Mouse (Mus musculus): ENCODE measurements around the gene Pde6h.

Gene Pde6h

DNA sequence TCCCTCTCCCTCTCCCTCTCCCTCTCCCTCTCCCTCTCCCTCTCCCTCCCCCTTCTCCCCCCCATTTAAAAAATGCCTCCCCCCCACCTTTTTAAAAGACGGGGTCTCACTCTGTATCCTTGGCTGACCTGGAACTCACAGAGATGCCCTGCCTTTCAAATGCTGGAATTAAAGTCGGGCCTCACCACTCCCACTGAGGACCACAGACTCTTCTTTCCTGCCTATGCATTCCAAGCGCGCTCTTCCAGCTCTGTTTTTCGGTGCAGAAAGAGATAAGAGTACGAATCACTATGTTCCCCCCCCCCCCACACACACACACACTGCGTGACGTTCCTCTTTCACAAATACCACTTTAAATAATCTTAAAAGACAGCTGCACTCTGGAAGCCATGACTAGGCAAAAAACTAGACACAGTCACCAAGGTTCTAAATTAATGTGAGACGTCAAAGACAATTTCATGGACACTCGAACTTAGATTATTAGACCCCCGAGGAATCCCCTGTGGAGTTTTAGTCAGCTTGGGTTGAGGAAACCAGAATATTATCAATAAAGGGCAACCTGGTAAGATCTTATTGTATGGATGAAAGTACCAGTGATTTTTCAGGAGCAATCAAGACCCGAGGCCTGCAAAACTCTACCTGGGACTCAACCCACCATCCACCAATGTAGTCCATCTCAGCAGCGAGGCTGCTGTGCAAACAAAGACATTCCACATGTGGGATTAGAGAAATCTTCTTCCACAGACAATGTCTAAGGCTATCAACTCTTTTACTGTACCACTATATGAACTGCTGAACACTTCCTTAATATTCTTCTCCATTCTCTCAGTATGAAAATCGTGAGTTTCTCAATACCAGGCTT is 15.9 kb downstream of the Pde6h start:
- intact Hi-C loops (cut with DNase I), result no loop called here

DNA sequence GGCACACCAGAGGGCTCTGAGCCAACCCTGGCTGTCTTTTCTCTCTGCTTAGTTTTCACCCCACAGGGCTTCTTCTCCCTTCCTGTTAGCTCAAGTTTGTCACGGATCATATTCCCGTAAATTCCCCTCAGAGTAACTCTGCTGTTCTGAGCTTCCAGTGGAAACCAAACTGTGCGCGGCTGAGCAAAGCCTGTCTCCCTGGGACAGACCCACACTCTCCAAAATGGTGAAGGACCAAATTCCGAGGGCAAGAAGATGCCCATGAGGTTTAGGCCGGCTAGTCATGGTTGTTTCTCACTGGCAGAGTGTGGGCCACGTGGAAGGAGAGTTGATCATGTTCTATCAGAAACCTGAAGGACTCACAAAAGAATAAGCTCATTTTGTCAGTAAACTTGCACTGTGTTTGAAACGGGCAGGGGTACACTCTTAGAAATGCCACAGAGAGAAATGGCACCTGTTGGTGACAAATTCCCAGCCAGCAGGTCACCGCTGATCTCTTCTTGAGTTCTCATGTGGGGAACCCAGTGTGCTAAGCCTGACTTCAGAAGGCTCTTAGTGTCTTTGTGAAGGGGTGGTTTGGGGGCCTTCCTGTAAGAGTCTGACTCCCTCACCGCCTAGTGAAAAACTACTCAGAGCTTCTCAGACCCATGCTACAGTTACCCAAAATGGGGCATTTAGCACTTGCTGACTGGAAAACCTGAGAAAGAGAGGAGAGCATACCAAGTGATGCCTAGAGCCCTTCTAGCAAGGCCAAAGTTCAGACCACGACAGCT is 16.7 kb downstream of the Pde6h start:
- intact Hi-C loops (cut with DNase I), result no loop called here

DNA sequence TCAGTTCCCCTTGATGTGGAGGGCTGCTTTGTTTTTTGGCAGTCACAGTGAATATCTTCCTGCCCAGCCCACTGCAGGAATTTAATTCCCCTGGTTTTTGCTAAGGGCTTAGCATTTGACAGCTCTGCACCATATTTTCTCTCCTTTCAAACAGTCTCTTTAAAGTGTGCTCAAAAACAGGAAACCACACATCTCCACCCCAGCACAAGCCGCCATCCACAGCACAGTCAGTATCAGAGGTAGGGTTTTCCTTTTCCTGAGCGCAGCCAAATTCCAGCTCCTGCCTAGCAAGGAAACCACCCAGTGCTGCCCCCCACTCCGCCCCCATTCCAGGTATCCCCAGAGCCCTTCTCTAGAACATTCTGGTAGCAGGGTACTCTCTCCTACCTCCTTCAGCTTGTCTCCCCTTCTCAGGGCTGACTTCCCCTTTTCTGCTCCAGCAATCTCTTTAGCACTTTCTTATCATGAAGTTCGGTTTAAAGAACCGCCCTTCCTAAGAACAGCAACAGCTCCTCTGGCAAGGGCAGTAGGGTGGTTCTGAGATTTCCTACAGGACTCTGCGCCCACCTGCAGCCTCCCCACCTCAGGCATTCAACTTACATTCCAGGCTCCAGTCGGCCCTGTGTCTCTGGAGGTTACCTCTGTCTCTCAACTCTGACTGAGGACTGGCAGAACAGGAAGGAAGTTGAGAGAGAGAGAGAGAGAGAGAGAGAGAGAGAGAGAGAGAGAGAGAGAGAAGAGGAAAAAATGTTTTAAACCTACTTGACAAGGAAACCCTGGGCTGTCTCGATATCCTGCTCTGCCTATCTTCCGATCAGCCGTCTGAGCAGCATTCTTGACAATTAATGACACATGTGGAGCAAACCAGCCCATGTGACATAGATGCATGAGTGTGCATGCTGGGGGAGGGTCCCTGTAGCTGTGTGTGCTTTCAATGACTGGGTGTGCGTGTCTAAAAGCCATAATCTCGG is 17.7 kb downstream of the Pde6h start, which contains the start of gene Arhgdib:
Arhgdib (minus strand) TSS at position 849 of the 971 bp plus-strand sequence.
- intact Hi-C loops (cut with DNase I), result no loop called here

DNA sequence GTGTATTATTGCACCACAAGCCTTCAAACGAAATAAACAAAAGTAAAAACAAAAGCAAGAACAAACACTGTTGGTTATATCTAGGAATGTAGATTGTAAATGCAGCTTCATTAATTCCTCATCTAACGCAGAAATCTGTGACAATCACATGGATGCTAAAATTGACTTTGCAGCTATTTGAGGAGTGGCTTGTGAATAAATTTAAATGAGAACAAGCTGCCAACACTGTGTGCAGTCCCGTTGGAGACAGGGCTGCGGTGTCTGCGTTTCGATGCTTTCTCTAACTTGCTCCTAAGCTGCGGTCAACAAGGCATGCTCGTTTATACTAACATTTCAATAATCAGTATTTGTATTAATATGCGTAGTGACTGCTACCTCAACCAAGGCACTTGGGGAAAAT is 18.6 kb downstream of the Pde6h start:
- intact Hi-C loops (cut with DNase I), result no loop called here

DNA sequence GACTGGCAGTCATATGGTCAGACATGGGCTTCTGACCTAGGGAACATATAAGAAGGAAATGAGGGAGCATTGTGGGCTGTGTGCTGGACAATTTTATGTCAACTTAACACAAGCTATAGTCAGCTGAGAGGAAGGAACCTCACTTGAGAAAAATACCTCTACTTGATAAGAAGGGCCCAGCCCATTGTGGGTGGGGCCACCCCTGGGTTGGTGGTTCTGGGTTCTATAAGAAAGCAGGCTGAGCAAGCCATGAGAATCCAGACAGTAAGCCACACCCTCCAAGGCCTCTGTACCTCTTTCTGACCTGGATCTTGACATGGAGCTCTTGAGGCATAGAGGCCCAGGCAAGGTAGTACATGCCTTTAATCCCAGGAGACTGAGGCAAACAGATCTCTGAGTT is 19.8 kb downstream of the Pde6h start:
- intact Hi-C loops (cut with DNase I), result no loop called here

DNA sequence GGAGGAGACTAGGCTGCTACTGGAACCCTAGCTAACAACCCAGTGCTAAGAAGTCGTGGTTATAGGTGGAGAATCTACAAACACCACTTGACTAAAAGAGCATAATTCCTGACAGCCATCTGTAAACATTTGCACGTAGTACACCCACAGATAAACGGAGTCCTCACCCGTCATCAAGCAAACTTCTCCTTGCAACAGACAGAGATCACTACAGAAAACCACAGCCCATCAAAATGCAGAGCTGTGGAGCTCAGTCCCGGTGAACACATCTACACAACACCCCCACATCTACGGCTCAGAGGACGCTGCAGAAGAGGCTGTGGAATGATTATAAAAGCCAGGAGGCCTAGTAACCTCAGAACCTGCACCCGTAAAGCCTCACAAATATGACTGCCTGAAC is 20.9 kb downstream of the Pde6h start:
- intact Hi-C loops (cut with DNase I), result no loop called here

DNA sequence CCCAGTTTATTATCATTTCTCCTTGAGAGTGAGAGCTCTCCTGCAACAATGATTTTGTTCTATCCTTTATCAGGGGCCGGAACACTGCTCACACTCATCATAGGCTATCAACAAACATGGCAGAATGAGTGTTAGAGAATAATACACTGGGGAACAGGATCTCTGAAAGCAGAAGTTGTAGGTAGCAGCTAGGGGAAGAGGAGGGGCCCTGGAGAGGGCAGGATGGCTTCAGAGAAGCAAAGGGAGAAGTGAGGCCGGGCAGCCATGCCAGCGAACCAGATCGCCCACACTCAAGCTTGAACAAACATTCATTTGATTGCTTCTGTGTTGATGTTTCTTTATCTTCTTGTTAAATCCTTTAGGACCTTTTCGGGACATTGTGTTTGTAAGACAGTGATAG is 22.6 kb downstream of the Pde6h start:
- intact Hi-C loops (cut with DNase I), result no loop called here

DNA sequence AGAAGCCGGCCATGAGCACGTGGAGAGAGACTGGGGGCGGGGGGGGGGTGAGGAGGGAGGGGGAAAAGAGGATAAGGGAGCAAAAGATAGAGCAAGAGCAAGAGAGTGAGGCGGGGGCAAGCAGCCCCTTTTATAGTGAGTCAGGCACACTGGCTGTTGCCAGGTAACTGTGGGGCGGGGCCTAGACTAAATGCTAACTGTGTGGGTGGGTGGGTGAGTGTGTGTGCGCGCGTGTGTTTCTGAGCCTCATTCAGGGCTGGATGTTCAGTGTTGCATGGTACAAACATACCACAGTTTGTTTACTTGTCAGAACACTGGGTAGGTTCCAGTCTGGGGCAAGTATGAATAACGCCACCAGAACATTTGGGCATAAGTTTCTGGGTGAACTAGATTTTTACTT is 23.3 kb downstream of the Pde6h start:
- intact Hi-C loops (cut with DNase I), result no loop called here

DNA sequence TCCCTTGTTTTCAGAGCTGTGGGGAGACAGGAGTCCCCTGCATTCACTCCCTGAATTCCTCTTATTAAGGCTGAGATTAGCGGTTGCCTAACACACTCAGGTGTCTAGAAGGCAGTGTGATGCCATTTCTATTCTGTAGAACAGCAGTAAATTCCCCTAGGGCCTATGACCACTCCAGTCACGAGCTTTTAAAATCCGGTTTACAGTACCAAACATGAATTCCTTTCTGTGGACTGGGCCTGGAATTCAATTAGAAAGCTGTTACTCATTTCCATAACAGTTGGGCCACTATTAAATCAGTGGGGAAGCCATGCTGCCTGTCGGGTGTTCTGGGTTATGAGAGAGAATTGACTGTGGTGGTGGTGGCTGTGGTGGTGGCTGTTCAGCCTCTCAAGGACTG is 24.1 kb downstream of the Pde6h start:
- intact Hi-C loops (cut with DNase I), result no loop called here

DNA sequence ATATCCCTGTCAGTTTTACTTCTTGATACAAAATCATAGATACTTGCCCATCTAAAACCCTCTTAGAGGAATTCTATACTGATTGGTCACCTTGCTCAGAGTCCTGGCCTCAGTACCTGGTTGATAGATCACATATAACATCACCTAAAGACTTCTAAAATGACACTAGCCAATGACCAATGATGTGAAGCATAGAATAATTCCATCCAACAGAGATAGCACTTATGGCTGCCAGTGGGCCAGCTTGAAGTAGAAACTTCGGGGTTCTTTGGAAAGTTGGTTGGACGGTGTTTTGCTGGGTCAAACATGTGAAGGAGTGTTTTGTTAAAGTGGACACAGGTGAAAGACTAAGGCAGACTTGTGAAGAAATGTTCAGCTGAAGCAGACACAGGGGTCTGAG is 26.5 kb downstream of the Pde6h start:
- intact Hi-C loops (cut with DNase I), result no loop called here

DNA sequence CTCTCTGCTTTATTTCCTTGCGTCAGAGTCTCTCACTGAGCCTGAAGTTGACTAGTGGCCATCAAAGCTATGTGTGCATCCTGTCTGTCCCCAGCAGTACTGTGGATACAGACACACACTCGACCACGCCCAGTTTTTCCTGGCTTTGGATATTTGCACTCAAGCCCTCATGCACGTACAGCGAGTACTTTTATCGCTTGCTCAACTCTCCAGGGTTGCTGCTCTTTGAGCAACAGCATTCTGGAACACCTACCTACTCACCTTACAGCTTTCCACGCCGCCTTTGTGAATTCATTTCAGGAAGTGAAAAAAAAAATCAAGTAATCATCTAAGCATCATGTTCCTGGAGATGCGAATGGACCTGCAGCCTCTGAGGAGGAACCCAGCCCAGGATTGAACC is 29.3 kb downstream of the Pde6h start:
- intact Hi-C loops (cut with DNase I), result no loop called here

DNA sequence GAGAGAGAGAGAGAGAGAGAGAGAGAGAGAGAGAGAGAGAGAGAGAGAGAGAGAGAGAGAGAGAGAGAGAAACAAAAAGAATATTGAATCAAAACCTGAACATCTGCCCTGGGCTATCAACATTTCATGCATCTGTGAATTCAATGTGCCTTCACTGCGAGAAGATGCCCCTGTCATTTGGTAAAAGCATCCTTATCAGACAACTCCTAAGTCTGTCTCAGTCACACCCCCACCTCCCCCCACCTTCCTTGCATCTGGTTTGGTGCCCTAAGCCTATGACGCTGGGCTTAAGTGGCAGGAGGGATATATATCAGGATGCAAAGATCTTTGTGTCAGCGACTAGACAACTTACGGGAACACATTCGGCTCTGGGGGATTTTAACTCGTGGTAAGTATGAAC is 30.6 kb downstream of the Pde6h start:
- intact Hi-C loops (cut with DNase I), result no loop called here

DNA sequence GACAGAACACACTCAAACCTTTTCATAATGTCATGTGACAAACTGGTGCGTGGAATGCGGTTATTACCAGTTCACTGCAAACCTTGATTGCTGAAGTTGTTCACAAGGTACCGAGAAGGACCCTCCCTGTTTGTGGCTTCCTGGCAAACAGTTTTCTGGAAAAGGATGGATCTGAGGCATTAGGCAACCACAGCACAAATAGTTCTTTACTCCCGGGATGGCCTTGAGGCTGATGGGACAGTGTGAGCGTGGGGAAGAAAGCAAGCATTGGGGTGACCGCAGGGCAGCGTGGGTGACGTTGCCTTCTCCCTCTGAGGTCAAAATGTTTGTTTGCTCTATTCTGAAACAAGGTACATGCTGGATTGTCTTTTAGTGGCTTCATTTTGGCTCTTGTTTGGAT is 31.1 kb downstream of the Pde6h start:
- intact Hi-C loops (cut with DNase I), result no loop called here

DNA sequence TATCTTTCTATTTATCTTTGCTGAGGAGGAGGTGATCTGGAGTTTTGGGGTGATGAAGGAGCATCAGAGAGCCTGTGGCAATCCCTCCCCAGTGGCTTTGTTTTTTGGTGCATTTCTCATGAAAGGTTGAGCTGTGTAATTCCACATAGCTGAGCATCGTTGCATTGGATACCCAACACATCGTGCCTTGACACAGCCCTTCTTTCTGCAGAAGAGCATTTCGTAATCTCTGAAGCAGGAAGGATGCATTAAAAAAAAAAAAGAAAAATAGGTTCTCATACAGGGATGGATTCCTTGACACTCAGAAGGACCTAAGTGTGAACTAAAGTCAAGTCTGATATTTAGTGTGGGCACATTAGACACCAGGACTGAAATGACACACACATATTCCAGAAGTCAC is 31.6 kb downstream of the Pde6h start:
- intact Hi-C loops (cut with DNase I), result no loop called here

DNA sequence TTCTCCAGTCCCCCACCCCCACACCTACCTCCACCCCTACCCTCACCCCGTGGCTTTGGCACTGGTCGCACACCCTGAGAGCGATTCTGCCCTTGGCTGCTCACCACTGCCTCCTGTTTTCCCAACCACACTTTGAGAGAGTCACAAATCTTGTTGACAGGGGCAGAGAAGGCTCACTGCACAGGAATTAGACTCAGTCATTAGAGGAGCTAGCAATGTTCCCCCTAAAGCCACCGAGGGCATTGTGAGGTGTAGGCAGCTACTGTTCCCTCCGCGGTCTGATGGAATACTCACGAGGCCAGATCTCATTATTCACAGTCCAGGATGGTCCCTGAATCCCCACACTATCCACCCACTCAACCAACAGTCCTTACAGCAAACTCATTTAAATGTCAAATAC is 33.4 kb downstream of the Pde6h start:
- intact Hi-C loops (cut with DNase I), result no loop called here

DNA sequence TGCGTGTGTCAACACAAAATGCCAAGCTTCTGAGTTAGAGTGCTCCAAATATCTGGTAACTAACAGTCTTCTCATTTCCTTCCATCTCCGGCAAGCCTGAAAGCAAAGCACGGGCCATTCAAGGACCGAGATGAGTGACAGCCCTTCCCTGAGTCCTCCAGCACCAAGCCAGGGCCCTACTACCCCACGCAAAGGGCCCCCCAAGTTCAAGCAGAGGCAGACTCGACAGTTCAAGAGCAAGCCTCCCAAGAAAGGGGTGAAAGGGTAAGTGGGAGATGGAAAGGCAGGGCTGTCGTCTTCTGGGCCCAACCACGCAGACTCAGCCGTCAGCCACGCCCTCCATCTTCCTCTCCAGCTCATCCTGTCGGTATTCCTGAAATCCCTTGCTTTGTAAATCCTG is 35.5 kb downstream of the Pde6h start:
- intact Hi-C loops (cut with DNase I), result no loop called here

DNA sequence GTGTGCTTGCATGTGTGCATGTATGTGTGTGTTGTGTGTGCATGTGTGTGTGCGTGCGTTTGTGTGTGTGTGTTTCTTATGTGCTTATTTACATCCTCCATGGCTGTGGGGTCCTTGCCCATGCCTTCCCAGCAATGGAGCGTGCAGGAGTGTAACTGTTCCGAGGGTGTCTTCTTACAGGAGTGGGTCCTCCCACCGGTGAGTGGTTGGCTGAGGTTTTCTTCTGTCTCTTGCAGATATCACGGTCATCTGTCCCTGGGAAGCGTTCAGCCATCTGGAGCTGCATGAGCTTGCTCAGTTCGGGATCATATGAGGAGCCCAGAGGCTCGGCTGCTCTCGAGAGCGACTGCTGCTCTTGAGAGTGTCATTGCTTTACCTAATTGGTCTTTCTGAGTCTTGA is 39.3 kb downstream of the Pde6h start:
- intact Hi-C loops (cut with DNase I), result loop anchor here (5.0 kb wide), 1 partner anchor 41 kb away; the partner anchor contains the start of genes Erp27 and Pde6h

DNA sequence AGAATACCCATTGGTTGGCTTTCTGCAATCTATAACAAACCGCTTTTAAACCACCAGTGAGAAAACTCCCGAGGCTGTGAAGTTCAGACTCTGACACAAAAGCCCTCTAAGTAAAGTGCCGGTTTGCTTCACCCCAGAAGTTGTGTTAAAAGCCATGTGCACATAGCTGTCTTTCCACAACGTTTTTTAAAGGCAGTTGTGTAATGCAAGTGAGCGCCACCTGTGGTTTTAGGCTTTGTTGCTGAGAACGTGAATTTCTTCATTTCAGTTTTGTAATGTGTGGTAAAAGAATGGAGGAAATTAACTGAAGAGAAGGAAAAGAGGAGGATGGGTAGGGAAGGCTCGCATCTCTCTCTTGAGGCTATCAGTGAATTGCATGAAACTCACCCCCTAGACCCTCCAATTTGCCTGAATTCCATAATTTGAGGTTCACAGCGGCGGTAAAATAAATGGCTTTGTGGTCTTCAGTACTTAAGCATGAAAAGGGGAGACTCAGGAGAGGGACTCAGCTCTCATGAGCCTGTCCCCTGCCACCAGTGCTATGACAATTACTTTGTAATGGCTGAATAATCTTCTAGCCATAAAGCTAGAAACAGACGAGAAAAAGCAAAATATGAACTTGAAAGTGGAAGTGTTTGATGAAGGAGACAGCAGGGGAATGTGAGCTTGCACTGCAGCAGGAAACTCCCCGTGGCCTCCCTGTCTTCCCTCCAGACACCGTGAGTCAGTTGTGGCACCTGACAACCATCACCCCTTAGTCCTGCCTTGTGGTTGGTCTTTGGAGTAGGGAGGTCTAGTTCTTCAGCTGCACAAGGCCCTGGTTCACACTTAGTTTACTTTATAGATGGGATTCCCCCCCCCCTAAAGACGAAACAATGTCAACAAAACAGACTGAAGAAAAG is 41.2 kb downstream of the Pde6h start:
- intact Hi-C loops (cut with DNase I), result loop anchor here (5.0 kb wide), 2 partner anchors 43 to 103 kb away; partner anchors contain the start of genes Erp27 and Pde6h

DNA sequence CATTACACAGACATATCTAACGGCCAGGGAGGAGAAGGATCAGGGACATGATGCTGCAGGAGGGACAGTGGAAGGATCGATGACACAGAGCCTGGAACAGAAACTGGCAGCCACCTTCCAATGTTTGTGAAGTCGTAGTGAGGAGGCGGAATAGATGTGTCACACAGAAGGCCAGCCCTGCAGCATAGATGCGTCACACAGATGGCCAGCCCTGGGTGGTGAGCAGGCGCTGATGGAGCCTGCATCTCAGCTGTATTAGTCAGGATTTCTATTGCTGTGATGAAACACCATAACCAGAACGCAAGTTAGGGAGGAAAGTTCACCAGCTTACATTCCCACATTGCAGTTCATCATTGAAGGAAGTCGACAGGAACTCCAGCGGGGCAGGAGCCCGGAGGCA is 42.3 kb downstream of the Pde6h start:
- intact Hi-C loops (cut with DNase I), result loop anchor here (5.0 kb wide), 1 partner anchor 104 kb away; no protein-coding TSS in a partner anchor

DNA sequence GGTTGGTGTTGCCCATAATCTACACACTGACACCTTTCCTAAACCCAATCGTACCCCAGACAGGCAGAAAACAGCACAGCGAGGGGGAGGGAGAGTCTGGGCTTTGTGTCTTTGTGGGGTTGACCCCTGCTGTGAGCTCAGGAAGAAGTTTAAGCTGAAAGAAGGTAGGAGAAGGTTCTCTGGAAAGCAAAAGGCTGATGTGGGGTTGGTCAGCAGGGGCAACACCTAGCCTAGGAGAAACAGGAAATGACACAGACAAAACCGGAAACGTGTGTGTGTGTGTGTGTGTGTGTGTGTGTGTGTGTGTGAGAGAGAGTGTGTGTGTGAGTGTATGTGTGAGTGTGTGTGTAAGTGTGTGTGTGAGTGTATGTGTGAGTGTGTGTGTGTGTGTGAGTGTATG is 43.8 kb downstream of the Pde6h start:
- intact Hi-C loops (cut with DNase I), result loop anchor here (5.0 kb wide), 1 partner anchor 105 kb away; no protein-coding TSS in a partner anchor

All from adrenal gland (tissue).